8 mouse cellular contexts compared by ENCODE assay signal in the genomic region with DNA sequence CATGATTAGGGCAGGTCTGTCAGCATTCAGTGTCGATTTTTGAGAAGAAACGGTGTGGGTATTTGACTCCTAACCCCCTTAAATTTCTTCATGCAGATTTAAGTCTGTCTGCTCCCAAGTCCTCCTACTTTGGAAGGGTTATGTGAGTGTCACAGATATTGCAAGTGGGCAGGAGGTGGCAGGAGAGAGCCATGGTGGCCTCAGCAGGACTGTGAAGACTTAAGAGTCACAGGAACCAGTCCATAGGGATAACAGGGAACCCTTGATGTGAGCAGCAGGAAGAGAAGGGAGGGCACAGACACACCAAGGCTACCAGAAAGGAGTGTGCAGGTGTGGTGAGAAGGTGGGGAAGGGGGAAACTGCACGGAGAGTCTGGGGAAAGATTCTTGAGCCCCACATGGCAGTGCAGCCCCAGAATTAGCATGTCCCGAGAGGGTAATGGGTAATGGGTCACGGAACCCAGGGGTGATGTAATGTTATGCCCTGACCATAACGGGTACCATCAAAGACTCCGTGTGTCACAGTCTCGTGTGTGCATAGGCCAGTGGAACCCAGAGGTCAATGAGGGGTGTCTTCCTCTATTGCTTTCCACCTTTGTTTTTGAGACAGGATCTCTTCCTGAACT.
DNase-seq lines count a peak whose midpoint lies in the region; ATAC-seq and TF ChIP-seq lines count a peak whose summit lies in the region.

No protein-coding gene starts in this region.

- H3K27me3 ChIP-seq in heart, adult 2 months (ENCODE audit: control insufficient read depth, insufficient read depth, low read length) = no peaks in the 10 kb centered on the region
- H3K27me3 ChIP-seq in heart, embryonic 11.5 days (ENCODE audit: control insufficient read depth, insufficient read depth, low read length) = no peaks in the 10 kb centered on the region
- H3K27me3 ChIP-seq in midbrain, embryonic 11.5 days (ENCODE audit: control insufficient read depth, insufficient read depth, low read length) = no peaks in the 10 kb centered on the region
- no peaks in the 10 kb centered on the region for H3K27me3 ChIP-seq in stomach, embryonic 16.5 days (ENCODE audit: control insufficient read depth, insufficient read depth, low read length)

- no peaks in the 10 kb centered on the region for H3K36me3 ChIP-seq in heart, adult 2 months (ENCODE audit: control insufficient read depth, insufficient read depth, low read length)
- H3K36me3 ChIP-seq in heart, embryonic 11.5 days (ENCODE audit: control insufficient read depth, insufficient read depth, low read length) = no peaks in the 10 kb centered on the region
- H3K36me3 ChIP-seq in midbrain, embryonic 11.5 days (ENCODE audit: control insufficient read depth, insufficient read depth, low read length) = no peaks in the 10 kb centered on the region
- H3K36me3 ChIP-seq in stomach, embryonic 16.5 days (ENCODE audit: control insufficient read depth, insufficient read depth, low read length) = no peaks in the 10 kb centered on the region

- peaks cover 10% of the 10 kb centered on the region for H3K4me1 ChIP-seq in heart, adult 2 months (ENCODE audit: control insufficient read depth, insufficient read depth, low read length)
- peaks cover 19% of the 10 kb centered on the region for H3K4me1 ChIP-seq in heart, embryonic 11.5 days (ENCODE audit: control insufficient read depth, insufficient read depth, low read length)
- peaks cover 10% of the 10 kb centered on the region; the same call in 1 of the 2 replicates for H3K4me1 ChIP-seq in midbrain, embryonic 11.5 days (ENCODE audit: control insufficient read depth, insufficient read depth, low read length)
- H3K4me1 ChIP-seq in stomach, embryonic 16.5 days (ENCODE audit: control insufficient read depth, insufficient read depth, low read length) = peaks cover 20% of the 10 kb centered on the region

- no peak overlapping the region for H3K4me3 ChIP-seq in heart, adult 2 months
- no peak overlapping the region for H3K4me3 ChIP-seq in heart, embryonic 11.5 days (ENCODE audit: low read depth, low read length)
- no peak overlapping the region for H3K4me3 ChIP-seq in left cerebral cortex, adult 2 months
- no peak overlapping the region for H3K4me3 ChIP-seq in midbrain, embryonic 11.5 days (ENCODE audit: low read depth, low read length)
- H3K4me3 ChIP-seq in stomach, embryonic 16.5 days (replicated peaks; ENCODE audit: low read length) = no peak overlapping the region

- no peak for ATAC-seq in heart, embryonic 11.5 days (replicated peaks; ENCODE audit: insufficient number of reproducible peaks, low FRiP score, low TSS enrichment)
- ATAC-seq in midbrain, embryonic 11.5 days (ENCODE audit: low FRiP score) = no peak
- peak; percentile 52; the same call in 1 of the 2 replicates for ATAC-seq in stomach, embryonic 16.5 days (ENCODE audit: insufficient read depth, low FRiP score)

- H3K27ac ChIP-seq in heart, adult 2 months = no peak overlapping the region
- H3K27ac ChIP-seq in heart, embryonic 11.5 days (ENCODE audit: low read depth, low read length) = no peak overlapping the region
- no peak overlapping the region for H3K27ac ChIP-seq in left cerebral cortex, adult 2 months
- H3K27ac ChIP-seq in midbrain, embryonic 11.5 days (ENCODE audit: low read depth, low read length) = no peak overlapping the region
- no peak overlapping the region for H3K27ac ChIP-seq in stomach, embryonic 16.5 days (ENCODE audit: low read length)

- no peak overlapping the region for H3K9ac ChIP-seq in heart, adult 2 months (ENCODE audit: low read depth, low read length)
- H3K9ac ChIP-seq in heart, embryonic 11.5 days (ENCODE audit: low read depth, low read length) = no peak overlapping the region
- no peak overlapping the region for H3K9ac ChIP-seq in midbrain, embryonic 11.5 days (ENCODE audit: low read length)
- H3K9ac ChIP-seq in stomach, embryonic 16.5 days (ENCODE audit: low read length) = no peak overlapping the region

- intact Hi-C loops in heart, adult 2 months (cut with DNase I) = loop anchor here (2.0 to 5.0 kb wide), 2 partner anchors 937 to 1003 kb away; no protein-coding TSS in a partner anchor
- intact Hi-C loops in left cerebral cortex, adult 2 months (cut with DNase I) = loop anchor here (2.0 kb wide), 1 partner anchor 1003 kb away; no protein-coding TSS in a partner anchor

- peak; percentile 77 for TF ChIP-seq CTCF in heart, adult 2 months (IDR thresholded peaks at IDR 0.05)
- peak; percentile 70 for TF ChIP-seq CTCF in left cerebral cortex, adult 2 months (IDR thresholded peaks at IDR 0.05)

- no peaks in the 10 kb centered on the region for H3K79me2 ChIP-seq in heart, adult 2 months (replicated peaks; ENCODE audit: control insufficient read depth, insufficient read depth, low read length)

- DNase-seq in heart, adult 2 months = peak; percentile 48 to 49
- DNase-seq in adrenal gland, postnatal 25 days = peak; percentile 73
- peak; percentile 73 for DNase-seq in fibroblast of lung, adult 2 months (ENCODE audit: low read depth)
- DNase-seq in hindlimb bud, embryonic 11.5 days (ENCODE audit: extremely low spot score, low read depth, low spot score) = peak; percentile 24
- peak; percentile 39 to 53 for DNase-seq in left cerebral cortex, adult 2 months (ENCODE audit: extremely low spot score in 1 of 2, low spot score in 2 of 2)
- DNase-seq in midbrain, embryonic 11.5 days (ENCODE audit: low spot score, missing footprints) = peak; percentile 95

- H3K9me3 ChIP-seq in heart, embryonic 11.5 days (replicated peaks; ENCODE audit: control insufficient read depth, low read length) = no peaks in the 10 kb centered on the region
- no peaks in the 10 kb centered on the region for H3K9me3 ChIP-seq in midbrain, embryonic 11.5 days (ENCODE audit: control insufficient read depth, low read length)
- H3K9me3 ChIP-seq in stomach, embryonic 16.5 days (replicated peaks; ENCODE audit: control insufficient read depth, low read length) = no peaks in the 10 kb centered on the region

- H3K4me2 ChIP-seq in heart, embryonic 11.5 days = no peak overlapping the region
- no peak overlapping the region for H3K4me2 ChIP-seq in midbrain, embryonic 11.5 days
- H3K4me2 ChIP-seq in stomach, embryonic 16.5 days (ENCODE audit: low read depth, low read length) = no peak overlapping the region

- no peak for TF ChIP-seq POLR2A in heart, adult 2 months (IDR thresholded peaks at IDR 0.05; ENCODE audit: insufficient read depth, low read depth, low read length)

- TF ChIP-seq EP300 in heart, adult 2 months (IDR thresholded peaks at IDR 0.05; ENCODE audit: insufficient read depth, low read depth, low read length) = peak; percentile 70; the same call in 1 of the 2 replicates

- WGBS in heart, adult 2 months = 39% methylated on average over 8 of the region's 8 CpGs
- WGBS in heart, embryonic 11.5 days (ENCODE audit: insufficient replicate concordance) = 65% methylated on average over 8 of the region's 8 CpGs
- WGBS in midbrain, embryonic 11.5 days = 62% methylated on average over 8 of the region's 8 CpGs
- 55% methylated on average over 8 of the region's 8 CpGs for WGBS in stomach, embryonic 16.5 days

Comparison
In these comparisons a context has a peak if more than half of its experiments do, and no peak if none do; other contexts are left out.
1. DNase-seq: peak in every context shown above with its lines; median percentile 95 in midbrain, embryonic 11.5 days; 73 in adrenal gland, postnatal 25 days; 73 in fibroblast of lung, adult 2 months; 48 in heart, adult 2 months; 46 in left cerebral cortex, adult 2 months; 24 in hindlimb bud, embryonic 11.5 days.